Mouse (Mus musculus) R1 (cell line): ENCODE results near the gene Fcnb.

ENCODE experiments used
- DNase-seq: peaks from one replicate; pipeline ENCODE4 v3.0.0-alpha.2; 2018; ENCODE audit warnings: low read depth, low spot score

The Fcnb gene

DNA sequence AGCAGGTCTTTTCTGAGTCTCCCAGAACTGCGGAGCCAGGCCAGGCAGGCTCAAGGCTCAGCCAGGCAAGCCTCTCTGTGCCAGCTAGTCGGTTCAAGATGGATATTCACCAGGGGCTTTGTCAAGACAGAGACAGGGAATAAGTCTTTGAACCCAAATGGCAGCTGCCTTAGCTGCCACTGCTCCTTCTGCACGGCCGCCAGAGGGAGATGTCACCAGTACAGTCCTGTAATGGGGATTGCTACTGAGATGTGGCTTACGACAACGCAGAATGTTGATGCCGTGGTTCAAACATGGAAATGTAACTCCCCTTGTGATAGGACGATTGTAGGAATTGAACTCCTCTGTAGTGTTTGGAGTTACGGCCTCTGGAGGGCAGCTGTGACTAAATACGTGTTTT, 1.4 kb upstream of the Fcnb start:
- peak; percentile 5 for DNase-seq

DNA sequence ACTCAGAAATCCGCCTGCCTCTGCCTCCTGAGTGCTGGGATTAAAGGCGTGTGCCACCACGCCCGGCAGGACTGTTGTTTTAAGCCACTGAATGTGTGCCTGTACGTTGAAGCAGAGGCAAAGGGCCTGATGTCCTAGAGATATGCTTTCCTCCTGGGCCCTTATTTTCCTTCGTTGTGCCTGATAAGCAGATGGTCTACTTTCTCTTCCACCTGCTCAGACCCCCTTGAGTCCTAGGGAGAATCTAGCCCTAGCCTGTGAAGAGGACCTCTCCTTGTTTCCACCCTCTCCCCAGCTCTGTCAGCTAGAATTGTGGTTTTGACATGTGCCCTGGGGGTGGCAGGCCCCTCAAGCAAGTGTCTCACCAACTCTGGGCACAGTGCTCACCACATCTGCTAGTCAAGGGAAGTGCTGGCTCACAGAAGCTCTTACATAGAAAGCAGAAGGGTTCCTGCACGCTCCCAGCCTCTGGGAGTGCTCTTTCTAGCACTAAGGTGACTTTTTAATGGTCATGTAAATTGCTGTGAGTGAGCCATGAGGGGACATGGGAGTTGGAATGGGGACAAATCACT, 9.0 kb downstream of the Fcnb start:
- DNase-seq: no peak

- DNase-seq: no peak
Measured at GRCm38 (mm10) chr2:28068537-28068878, 16.2 kb downstream of the Fcnb start.

- peak; percentile 49 for DNase-seq
Measured at GRCm38 (mm10) chr2:28067821-28068536, 16.7 kb downstream of the Fcnb start.

DNA sequence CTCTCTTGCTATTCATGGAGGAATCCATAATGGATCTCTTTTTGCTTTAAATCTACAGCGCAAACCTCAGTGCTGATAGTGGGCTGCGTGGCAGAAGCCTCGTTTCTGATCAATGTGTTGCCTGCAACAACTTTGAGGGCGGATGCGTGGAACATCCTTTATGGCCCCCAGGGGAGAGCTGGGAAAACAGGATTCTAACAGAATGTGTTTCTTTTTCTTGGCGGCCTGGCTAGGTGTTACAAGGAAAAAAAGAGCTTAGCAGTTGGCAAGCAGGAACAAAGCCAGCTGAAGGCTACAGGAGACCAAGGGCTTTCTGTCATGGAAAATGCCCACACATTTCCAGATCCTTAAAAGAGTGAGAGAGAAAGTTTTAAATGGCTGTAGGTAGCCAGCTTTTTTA, 17.5 kb downstream of the Fcnb start:
- DNase-seq: no peak

DNA sequence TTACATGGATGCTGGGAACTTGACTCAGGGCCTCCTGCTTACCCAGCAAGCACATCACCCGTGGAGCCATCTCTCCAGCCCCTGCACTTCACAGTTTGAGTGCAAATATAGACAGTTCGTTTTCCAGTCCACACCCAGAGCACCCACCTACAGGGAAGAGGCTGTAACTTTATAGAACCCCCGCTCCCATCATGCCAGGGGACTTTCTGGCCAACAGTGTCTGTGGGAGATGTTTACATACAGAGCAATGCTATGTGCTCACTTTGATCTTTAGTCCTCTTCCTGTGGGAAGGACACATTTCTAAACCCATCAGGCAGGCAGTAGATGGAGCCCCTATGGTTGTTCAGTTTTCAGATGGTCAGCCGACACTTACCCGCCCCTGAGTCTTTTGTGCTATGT, 18.0 kb downstream of the Fcnb start:
- DNase-seq: no peak

GRCm38 (mm10) chr2:28065081-28065651, 19.5 kb downstream of the Fcnb start:
- DNase-seq: no peak

DNA sequence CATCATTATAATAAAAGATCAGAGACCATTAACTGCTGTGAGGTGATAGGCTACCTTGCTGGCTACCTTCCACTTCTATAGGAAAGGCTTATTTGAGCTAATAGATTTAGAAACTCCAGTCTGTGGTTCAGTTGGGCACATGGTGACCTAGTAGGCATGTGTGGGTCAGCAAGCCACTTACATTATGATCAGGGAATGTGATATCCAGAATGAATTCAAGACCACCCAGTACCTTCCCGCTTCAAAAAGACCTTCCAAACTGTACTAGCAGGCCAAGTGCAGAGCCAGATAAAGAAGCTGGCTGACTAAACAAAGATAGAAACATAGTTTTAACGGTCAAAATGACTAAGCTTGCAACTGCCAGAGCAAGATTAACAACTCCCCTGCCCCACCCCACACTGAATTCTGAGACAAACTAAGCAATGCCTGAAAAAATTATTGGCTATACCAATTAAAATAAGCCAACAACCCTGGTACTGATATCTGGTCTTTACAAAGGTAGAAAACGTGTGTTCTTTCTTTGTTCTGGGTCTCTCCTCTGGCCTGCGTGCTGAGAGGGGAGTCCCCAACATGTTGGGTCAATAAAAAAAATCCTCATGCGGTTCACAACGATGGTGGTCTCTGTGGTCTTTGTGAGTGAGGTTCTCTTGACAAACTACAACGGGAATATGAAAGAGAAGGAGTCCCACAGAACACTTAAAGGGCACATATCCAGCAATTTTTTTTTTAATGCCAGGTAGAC, 20.2 kb downstream of the Fcnb start:
- DNase-seq: no peak

GRCm38 (mm10) chr2:28063711-28064338, 20.9 kb downstream of the Fcnb start:
- DNase-seq: no peak

DNA sequence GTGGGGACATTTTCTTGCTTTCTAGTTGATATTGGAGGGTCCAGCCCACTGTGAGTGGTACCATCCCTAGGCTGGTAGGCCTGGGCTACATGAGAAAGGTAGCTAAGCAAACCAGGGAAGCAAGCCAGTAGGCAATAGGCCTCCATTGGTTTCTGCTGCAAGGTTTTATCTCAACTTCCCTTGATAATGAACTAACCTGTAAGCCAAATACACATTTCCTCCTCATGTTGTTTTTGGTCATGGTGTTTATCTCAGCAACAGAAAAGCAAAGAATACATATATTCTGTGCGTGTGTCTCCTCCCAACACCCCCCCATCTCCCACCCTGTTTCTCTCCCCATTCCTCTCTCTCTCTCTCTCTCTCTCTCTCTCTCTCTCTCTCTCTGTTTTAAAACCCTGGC, 24.8 kb downstream of the Fcnb start:
- no peak for DNase-seq

DNA sequence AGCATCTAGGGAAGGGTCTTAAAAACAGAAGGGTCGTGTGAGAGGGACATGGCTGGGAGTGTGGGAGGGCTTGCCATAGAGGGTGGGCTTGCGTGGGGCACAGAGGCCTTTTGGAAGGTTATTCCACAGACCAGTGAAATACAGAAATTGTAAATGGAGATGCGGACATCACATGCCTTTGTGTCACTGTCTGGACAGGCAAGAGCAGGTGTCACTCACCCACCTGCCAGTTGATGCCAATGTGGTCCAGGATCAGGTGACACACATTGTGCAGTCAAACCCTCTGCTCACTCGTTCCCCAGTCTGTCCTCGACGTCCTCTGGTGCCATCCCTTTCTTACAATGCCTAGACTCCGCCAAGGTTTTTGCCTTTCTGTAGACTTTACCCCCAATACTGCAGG, 37.6 kb downstream of the Fcnb start:
- DNase-seq: no peak

- DNase-seq: no peak
Measured at GRCm38 (mm10) chr2:28046311-28046710, 38.4 kb downstream of the Fcnb start.

- DNase-seq: no peak
Measured at GRCm38 (mm10) chr2:28044920-28045598, 39.6 kb downstream of the Fcnb start.

DNA sequence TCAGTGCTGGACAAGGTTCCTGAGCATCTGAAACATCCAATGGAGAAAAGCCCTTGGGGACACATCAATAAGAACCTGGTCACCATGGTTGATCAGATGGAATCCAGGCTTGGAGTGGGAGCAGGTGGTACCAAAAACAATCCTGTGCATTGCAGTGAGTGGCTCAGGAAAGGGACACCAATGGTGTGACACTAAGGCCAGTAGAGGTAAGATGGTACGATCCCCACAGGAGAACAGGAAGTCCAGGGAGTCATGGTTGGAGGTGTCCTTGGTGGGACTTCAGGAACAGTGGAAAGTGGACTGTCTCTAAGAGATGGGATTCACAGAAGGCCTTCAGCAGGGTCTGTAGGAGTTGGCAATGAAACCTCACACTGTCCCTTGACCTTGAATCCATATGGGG, 44.2 kb downstream of the Fcnb start:
- DNase-seq: no peak

DNA sequence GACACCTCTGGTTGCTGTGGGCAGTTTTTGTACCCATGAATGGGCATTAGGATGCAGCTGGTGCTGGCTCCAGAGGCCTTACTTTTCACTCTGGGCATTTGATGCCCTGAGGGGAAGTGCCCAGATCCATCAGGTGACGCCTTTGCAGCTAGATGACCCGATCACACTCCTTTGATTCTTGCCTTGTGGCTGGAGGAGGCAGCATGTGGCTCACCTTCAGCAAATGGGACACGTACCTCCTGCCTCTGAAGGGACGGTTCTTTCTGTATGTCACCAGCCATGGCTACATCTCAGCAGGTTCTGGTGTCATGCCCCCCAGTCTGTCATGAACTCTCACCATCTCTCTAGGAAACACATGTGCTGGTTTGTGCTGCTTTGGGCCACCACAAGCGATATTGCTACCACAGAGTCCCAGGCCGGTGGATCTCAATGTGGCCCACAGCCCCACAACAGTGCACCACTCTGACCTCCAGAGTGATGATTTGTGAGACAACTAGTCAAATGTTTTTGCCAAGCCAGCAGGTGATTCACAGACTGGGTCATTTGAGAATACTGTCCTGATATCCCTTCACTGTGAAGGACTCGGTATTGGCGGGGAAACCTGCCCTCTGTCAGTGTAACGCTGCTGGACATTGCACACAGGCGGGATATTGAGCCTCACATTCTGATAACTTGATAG, 44.9 kb downstream of the Fcnb start:
- DNase-seq: no peak

DNA sequence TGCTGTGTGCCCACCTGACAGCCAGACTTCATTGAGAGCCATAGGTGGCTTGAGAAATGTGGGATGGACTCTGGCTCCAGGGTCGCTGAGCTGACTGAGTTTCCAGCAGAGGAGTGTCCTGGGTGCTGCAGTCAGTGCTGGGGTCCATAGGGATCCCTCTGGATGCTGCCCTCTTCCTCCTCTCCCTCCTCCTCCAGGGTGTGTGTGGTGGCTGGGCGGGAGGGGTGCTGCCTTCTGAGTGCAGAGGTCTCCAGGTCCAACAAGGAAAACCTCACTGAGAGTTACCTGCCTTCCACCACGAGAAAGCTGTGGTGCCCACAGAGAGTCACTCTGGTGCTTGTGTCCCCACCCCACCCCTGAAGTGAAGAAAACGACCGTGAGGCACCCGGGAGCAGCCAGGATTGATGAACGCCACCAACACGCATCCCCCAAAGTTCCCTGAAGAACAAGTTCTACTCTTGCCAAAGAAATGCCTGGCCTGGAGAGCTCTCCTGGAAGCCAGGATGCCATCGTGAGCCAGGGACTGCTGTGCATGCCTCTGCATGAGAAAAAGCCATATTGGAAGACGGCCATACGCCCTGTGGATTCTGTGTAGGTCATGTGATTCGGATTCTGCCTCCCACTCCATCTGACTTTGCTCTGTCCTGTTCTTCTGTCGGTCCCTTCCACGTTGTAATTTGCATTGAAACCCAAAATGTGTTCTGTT, 46.1 kb downstream of the Fcnb start:
- DNase-seq: no peak

GRCm38 (mm10) chr2:28037505-28038390, 46.9 kb downstream of the Fcnb start:
- DNase-seq: no peak

- DNase-seq: no peak
Measured at GRCm38 (mm10) chr2:28036788-28037187, 47.9 kb downstream of the Fcnb start.

DNA sequence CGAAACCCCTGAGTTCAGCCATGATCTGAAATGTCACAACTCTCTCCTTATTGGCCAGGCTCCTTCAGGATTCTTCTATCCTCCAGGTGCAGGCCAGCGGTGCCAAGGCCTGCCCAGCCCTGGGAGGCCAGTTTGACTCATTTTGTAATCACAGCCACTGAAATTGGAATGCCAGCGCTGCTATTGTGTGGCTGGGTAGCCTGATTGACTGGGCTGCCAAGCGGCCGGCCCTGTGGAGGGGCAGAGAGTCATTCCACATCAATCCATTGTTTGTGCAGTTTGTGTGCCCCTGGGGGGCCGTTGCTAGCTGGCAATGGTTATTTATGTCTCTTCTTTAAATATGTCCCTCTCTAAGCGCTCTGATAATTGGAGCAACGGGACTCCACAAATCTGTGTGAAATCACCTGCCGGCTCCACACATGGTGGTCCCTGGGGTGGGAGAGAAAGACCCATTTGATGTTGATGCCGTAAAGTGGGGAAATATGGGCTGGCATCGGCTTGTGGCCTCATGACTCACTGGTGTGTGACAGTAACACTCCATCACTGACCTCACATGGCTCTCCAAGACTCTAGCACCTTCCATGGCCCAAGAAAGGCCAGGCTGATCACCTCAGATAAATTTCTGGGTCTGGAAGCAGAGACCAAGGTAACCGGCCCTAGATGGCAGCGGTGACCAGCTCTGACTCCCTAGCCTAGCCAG, 50.5 kb downstream of the Fcnb start:
- no peak for DNase-seq
